Mouse (Mus musculus) ES-Bruce4 (cell line): ENCODE data around the gene Tm6sf2. TPM values are rescaled to one million over a fixed set of nuclear protein-coding genes. Genes with fewer than 3 reads are reported as not detected.
"Not testable (repeated sequence)": the region's sequence is repeated elsewhere in the genome, so short reads cannot be mapped to it uniquely, and the experiment has no call there.

Source experiments
- H3K27ac ChIP-seq: 2 replicates; pipeline ENCODE4 v1.5.1; 2012; ENCODE audit warnings: low read length, inconsistent platforms; ENCODE audit not compliant: insufficient read depth
- H3K27me3 ChIP-seq: 2 replicates; pipeline ENCODE4 v1.6.1; 2012; ENCODE audit warnings: mild to moderate bottlenecking, low read length, inconsistent platforms; ENCODE audit not compliant: control insufficient read depth, poor library complexity, insufficient read depth, severe bottlenecking
- H3K36me3 ChIP-seq: 2 replicates; pipeline ENCODE4 v1.6.1; 2012; ENCODE audit warnings: inconsistent platforms, mild to moderate bottlenecking, low read length, moderate library complexity; ENCODE audit not compliant: control insufficient read depth, poor library complexity, insufficient read depth, severe bottlenecking
- H3K4me1 ChIP-seq: one replicate; pipeline ENCODE4 v1.8.1; 2011; ENCODE audit warnings: low read length; ENCODE audit not compliant: control insufficient read depth, insufficient read depth
- H3K4me3 ChIP-seq: 2 replicates; pipeline ENCODE4 v1.5.1; 2011; ENCODE audit warnings: low read depth, mild to moderate bottlenecking, low read length
- H3K9ac ChIP-seq: 2 replicates; pipeline ENCODE4 v1.6.1; 2012; ENCODE audit warnings: low read depth, mild to moderate bottlenecking, inconsistent platforms; ENCODE audit not compliant: poor library complexity, severe bottlenecking
- H3K9me3 ChIP-seq: replicated peaks from 2 replicates; pipeline ENCODE4 v1.6.1; 2012; ENCODE audit warnings: mild to moderate bottlenecking, low read length, inconsistent platforms; ENCODE audit not compliant: control insufficient read depth, poor library complexity, insufficient read depth, severe bottlenecking
- CTCF ChIP-seq: IDR thresholded peaks from one replicate; pipeline ENCODE4 v1.8.1; 2011; ENCODE audit warnings: low read depth, low read length
- EP300 ChIP-seq: IDR thresholded peaks from 2 replicates; pipeline ENCODE4 v1.6.1; 2011; ENCODE audit warnings: low read depth, low read length; ENCODE audit not compliant: insufficient read depth
- POLR2A ChIP-seq: IDR thresholded peaks from one replicate; pipeline ENCODE4 v1.8.1; 2011; ENCODE audit warnings: low read length; ENCODE audit not compliant: insufficient read depth
- polyA plus RNA-seq: library from polyadenylated mRNA; stranded (reverse); fragments of >200 nt; gene quantifications from 2 replicates; pipeline ENCODE4 v1.2.4, GENCODE M21; 2011; ENCODE audit warnings: low read depth; ENCODE audit not compliant: missing spikeins, insufficient read depth, insufficient read length

The Tm6sf2 gene
- polyA plus RNA-seq, 1 experiment, result 0.99 TPM

DNA sequence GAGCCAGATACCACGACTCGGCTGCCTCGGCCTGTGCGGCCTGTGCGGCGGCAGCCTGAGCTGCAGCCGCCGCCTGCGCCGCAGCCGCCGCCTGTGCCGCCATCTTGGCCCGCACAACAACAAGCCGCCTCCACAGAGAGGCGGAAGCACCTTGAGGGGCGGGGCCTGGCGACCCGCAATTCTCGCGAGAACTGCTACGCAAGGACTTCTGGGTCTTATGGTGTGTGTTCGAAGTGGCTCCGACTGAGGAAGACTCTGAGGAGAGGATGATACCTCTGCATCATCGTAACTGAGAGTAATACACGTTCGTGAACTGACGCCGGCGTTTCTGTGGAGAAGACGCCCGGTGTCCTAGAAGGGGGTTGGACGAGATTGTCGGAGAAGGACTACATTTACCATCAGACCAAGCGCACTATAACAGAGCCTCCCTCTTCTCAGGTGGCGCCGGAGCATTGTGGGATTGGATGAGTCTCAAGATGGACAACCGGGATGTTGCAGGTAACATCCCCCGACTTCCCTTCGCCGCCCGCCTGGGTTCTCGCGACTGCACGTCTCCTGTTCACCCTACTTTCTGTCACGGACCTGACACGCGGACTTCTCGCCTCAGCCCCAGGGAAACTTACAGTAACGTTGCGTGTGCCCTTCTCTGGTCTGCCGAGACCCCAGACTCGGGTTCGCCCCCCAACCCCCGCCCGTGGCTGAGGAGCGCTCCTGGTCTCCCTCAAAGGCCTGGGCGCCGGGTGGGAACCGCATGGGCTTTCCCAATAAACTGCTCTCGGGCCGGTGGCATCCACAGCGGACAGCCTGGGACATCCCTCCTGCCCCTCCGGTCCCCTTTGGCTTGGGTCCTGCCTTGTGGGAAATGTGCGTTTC lies 29.9 kb upstream of the Tm6sf2 start, which contains the start of the genes Mau2 and Sugp1:
Mau2 (minus strand) TSS at position 152 of the 873 bp plus-strand sequence.
Sugp1 (plus strand) TSS at position 231 of the 873 bp plus-strand sequence.
- Histone ChIP-seq H3K4me3 (peak within 1 kb of the TSS; percentile 98), H3K27me3 (no peaks in the 10 kb centered on the region), H3K36me3 (0 out of 2 replicates have a peak, but pooled peaks cover 4% of the 10 kb centered on the region), H3K9me3 (no peaks in the 10 kb centered on the region), H3K27ac (peak within 1 kb of the TSS; percentile 81), H3K9ac (peak within 1 kb of the TSS; percentile 92), H3K4me1 (no peaks in the 10 kb centered on the region)
- TF ChIP-seq CTCF (no peak), POLR2A (peak; percentile 84)

DNA sequence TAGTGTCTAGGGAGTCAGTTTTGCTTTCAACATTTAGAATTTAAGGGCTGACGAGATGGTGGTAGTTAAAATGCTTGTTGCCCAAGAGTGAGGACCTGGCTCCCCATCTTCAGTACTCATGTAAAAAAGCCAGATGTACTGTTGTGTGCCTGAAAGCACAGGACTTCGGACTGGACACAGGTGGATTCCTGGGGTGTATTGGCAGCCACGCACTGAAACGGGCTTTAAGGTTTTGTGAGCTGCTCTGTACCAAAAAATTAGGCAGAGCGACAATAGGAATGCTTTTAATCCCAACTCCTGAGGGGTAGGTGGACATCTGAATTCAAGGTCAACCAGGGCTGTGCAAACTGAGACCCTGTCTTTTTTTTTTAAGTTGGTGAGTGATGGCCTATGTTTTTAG lies 28.7 kb upstream of the Tm6sf2 start:
- TF ChIP-seq EP300, result no peak
- TF ChIP-seq POLR2A, result no peak
- no peak for TF ChIP-seq CTCF
- Histone ChIP-seq H3K9ac (peak overlapping the region; percentile 92), H3K4me3 (no peak overlapping the region), H3K4me1 (no peaks in the 10 kb centered on the region), H3K27me3 (no peaks in the 10 kb centered on the region), H3K27ac (no peak overlapping the region), H3K9me3 (no peaks in the 10 kb centered on the region), H3K36me3 (peaks cover 6% of the 10 kb centered on the region; the same call in 1 of the 2 replicates)

DNA sequence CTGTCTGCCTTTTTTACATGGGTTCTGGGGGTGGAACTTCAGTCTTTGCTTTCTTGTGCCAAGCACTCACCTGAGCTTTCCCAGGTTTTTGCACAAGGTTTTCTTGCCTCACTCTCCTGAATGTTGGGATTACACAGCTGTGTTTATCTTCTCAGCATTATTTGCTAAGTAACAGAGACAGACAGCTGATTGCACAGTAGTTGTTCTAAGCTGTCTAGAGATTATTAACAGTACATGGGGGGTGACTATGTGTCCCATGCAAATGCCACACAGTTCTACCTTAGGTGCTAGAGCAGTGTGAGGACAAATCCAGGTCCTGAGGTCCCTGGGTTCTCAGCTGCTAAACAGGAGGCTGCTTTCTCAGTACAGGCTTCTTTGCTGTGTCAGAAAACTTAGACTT lies 23.1 kb upstream of the Tm6sf2 start:
- H3K27ac ChIP-seq, result no peak overlapping the region
- H3K36me3 ChIP-seq, result peaks cover 40% of the 10 kb centered on the region
- no peak overlapping the region for H3K9ac ChIP-seq
- H3K4me3 ChIP-seq, result no peak overlapping the region
- no peaks in the 10 kb centered on the region for H3K4me1 ChIP-seq
- H3K27me3 ChIP-seq, result no peaks in the 10 kb centered on the region
- TF ChIP-seq EP300, result no peak
- no peak for TF ChIP-seq POLR2A
- TF ChIP-seq CTCF, result no peak
- H3K9me3 ChIP-seq, result no peaks in the 10 kb centered on the region

DNA sequence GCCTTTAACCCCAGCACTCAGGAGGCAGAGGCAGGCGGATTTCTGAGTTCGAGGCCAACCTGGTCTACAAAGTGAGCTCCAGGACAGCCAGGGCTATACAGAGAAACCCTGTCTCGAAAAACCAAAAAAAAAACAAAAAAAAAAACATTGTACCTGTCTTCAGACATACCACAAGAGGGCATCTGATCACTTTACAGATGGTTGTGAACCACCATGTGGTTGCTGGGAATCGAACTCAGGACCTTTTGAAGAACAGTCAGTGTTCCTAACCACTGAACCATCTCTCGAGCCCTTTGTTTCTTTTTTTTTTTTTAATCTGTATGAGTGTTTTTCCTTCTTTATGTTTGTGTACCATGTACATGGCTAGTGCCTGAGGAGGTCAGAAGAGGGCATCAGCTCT lies 22.3 kb upstream of the Tm6sf2 start:
- H3K9me3 ChIP-seq, H3K4me3 ChIP-seq, H3K4me1 ChIP-seq, H3K9ac ChIP-seq, H3K27me3 ChIP-seq, H3K27ac ChIP-seq: not testable (repeated sequence)
- H3K36me3 ChIP-seq, result peaks cover 45% of the 10 kb centered on the region

DNA sequence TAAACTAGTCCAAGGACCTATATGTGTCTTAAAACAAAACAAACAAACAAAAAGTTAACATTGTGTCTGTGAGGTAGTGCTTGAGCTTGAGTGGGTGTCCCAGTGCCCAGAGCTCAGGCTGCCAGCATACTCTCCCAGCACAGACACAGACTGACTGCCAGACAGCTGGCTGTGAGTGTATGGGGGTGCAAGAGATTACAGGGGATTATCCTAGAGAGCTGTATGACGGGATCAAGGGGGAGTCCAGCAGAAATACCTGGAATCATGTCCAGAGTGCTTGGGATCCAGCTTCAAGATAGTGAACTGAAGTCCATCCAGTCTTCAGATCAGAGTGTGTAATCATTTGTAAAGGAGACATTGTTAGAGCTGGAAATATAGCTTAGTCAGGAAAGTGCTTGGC lies 15.0 kb upstream of the Tm6sf2 start:
- H3K4me1 ChIP-seq, result no peaks in the 10 kb centered on the region
- no peak overlapping the region for H3K4me3 ChIP-seq
- H3K36me3 ChIP-seq, result peaks cover 70% of the 10 kb centered on the region
- no peaks in the 10 kb centered on the region for H3K27me3 ChIP-seq
- TF ChIP-seq EP300 (no peak), CTCF (no peak), POLR2A (no peak)
- no peak overlapping the region for H3K9ac ChIP-seq
- no peaks in the 10 kb centered on the region for H3K9me3 ChIP-seq
- H3K27ac ChIP-seq, result no peak overlapping the region

DNA sequence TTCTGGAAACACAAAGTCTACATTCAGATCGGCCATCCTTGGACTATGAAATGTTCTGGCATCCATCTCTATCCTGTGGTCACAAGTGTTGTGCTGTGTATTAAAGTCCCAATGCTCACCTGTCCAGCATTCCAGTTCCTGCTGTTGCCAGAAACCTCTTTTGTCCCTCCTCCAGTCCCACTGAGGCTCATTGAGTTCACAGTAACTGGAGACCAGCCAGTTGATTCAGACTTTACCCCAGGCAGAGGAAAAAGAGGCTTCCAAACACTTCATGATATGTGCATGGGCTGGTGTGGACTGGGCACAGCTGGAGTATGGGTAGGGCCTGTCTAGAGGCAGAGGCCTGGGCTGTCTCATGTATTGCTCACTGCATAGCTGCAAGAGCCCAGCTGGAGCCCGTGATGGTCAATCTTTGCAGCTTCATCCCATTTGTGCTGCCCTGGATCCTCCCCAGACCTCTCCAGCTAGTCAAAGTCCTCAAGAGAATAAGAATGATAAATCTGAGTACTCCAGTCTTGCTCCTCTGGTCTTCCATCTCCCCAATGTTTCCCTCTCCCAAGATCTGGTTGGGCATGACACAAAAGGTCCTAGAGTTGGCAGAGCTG lies 786 bp upstream of the Tm6sf2 start:
- no peak overlapping the region for H3K4me3 ChIP-seq
- H3K27ac ChIP-seq, result no peak overlapping the region
- no peak for TF ChIP-seq POLR2A
- no peak for TF ChIP-seq CTCF
- no peak for TF ChIP-seq EP300
- peaks cover 17% of the 10 kb centered on the region for H3K36me3 ChIP-seq
- H3K4me1 ChIP-seq, result no peaks in the 10 kb centered on the region
- H3K9me3 ChIP-seq, result no peaks in the 10 kb centered on the region
- H3K27me3 ChIP-seq, result no peaks in the 10 kb centered on the region
- no peak overlapping the region for H3K9ac ChIP-seq
